Mouse (Mus musculus): ENCODE results near the gene Eif2s1. TPM values are rescaled to one million over a fixed set of nuclear protein-coding genes. Genes with fewer than 3 reads are reported as not detected.

Eif2s1 gene
- polyA plus RNA-seq (2012; rRNA removed), result 16.5 and 49.6 TPM in 2 replicates
- 184 and 198 TPM in 2 replicates for polyA plus RNA-seq (2014; fragmentation: Nextera tagmentation; extraction: Ambion mirVana)

- ATAC-seq (ENCODE audit: insufficient read depth), result peak; percentile 99
- no peaks in the 10 kb centered on the region for H3K27me3 ChIP-seq (ENCODE audit: control insufficient read depth, insufficient read depth, low read length)
Measured at GRCm38 (mm10) chr12:78861496-78862253, at the start of gene Eif2s1, which contains the start of gene Atp6v1d. TSS of gene Eif2s1 (plus strand) at chr12:78861819. TSS of gene Atp6v1d (minus strand) at chr12:78861638.

GRCm38 (mm10) chr12:78814437-78814836, 47.2 kb upstream of the Eif2s1 start:
- Histone ChIP-seq H3K27ac (no peak overlapping the region), H3K4me3 (ENCODE audit: insufficient read depth in 1 of 2, low read depth in 2 of 2, low read length in 2 of 2) (no peak overlapping the region), H3K9ac (replicated peaks) (no peak overlapping the region), H3K4me1 (replicated peaks; ENCODE audit: control insufficient read depth in 2 of 2, insufficient read depth in 2 of 2, low read length in 1 of 2) (no peaks in the 10 kb centered on the region), H3K4me2 (ENCODE audit: low read depth) (no peak overlapping the region), H3K27me3 (ENCODE audit: control insufficient read depth, insufficient read depth, low read length) (no peaks in the 10 kb centered on the region), H3K9me3 (ENCODE audit: control insufficient read depth, low read length) (no peaks in the 10 kb centered on the region), H3K36me3 (replicated peaks; ENCODE audit: control insufficient read depth, insufficient read depth, low read depth) (no peaks in the 10 kb centered on the region)
- ATAC-seq (ENCODE audit: insufficient read depth) (no peak), DNase-seq (ENCODE audit: low read depth in 3 of 3, low spot score in 3 of 3) (no peak)
- TF ChIP-seq EP300 (IDR thresholded peaks at IDR 0.05; ENCODE audit: low read depth) (no peak), CTCF (IDR thresholded peaks at IDR 0.05; ENCODE audit: low read depth) (0 out of 2 replicates have a peak, but pooled peaks have one; percentile 20)

More at GRCm38 (mm10) chr12:78861496-78862253, at the start of gene Eif2s1, which contains the start of gene Atp6v1d:
- H3K27ac ChIP-seq, result peak within 1 kb of the TSS; percentile 88
- no peaks in the 10 kb centered on the region for H3K9me3 ChIP-seq (ENCODE audit: control insufficient read depth, low read length)
- DNase-seq (ENCODE audit: low read depth in 3 of 3, low spot score in 3 of 3), result peak; percentile 99
- H3K4me2 ChIP-seq (ENCODE audit: low read depth), result peak within 1 kb of the TSS; percentile 95
- WGBS (ENCODE audit: insufficient replicate concordance), result under 1% methylated on average over 53 of the region's 55 CpGs
- TF ChIP-seq EP300 (IDR thresholded peaks at IDR 0.05; ENCODE audit: low read depth) (0 out of 2 replicates have a peak, but pooled peaks have one; percentile 11), CTCF (IDR thresholded peaks at IDR 0.05; ENCODE audit: low read depth) (peak; percentile 90)
- H3K4me3 ChIP-seq (ENCODE audit: insufficient read depth in 1 of 2, low read depth in 2 of 2, low read length in 2 of 2), result peak within 1 kb of the TSS; percentile 90 to 96
- H3K4me1 ChIP-seq (replicated peaks; ENCODE audit: control insufficient read depth in 2 of 2, insufficient read depth in 2 of 2, low read length in 1 of 2), result peaks cover 12 to 19% of the 10 kb centered on the region in 2 experiments
- H3K36me3 ChIP-seq (replicated peaks; ENCODE audit: control insufficient read depth, insufficient read depth, low read depth), result peaks cover 6% of the 10 kb centered on the region
- peak within 1 kb of the TSS; percentile 96 for H3K9ac ChIP-seq (replicated peaks)

GRCm38 (mm10) chr12:78834496-78834895, 27.1 kb upstream of the Eif2s1 start:
- H3K36me3 ChIP-seq (replicated peaks; ENCODE audit: control insufficient read depth, insufficient read depth, low read depth), result peaks cover 9% of the 10 kb centered on the region
- no peak for TF ChIP-seq CTCF (IDR thresholded peaks at IDR 0.05; ENCODE audit: low read depth)
- no peak for TF ChIP-seq EP300 (IDR thresholded peaks at IDR 0.05; ENCODE audit: low read depth)
- H3K4me2 ChIP-seq (ENCODE audit: low read depth), result no peak overlapping the region
- WGBS (ENCODE audit: insufficient replicate concordance), result 77% methylated on average over 2 of the region's 2 CpGs
- no peaks in the 10 kb centered on the region; a peak in 1 of 4 replicates for H3K4me1 ChIP-seq (replicated peaks; ENCODE audit: control insufficient read depth in 2 of 2, insufficient read depth in 2 of 2, low read length in 1 of 2)
- no peak overlapping the region for H3K4me3 ChIP-seq (ENCODE audit: insufficient read depth in 1 of 2, low read depth in 2 of 2, low read length in 2 of 2)
- H3K27me3 ChIP-seq (ENCODE audit: control insufficient read depth, insufficient read depth, low read length), result no peaks in the 10 kb centered on the region
- DNase-seq (ENCODE audit: low read depth in 3 of 3, low spot score in 3 of 3), result no peak
- no peaks in the 10 kb centered on the region for H3K9me3 ChIP-seq (ENCODE audit: control insufficient read depth, low read length)
- no peak overlapping the region for H3K9ac ChIP-seq (replicated peaks)
- ATAC-seq (ENCODE audit: insufficient read depth), result no peak
- H3K27ac ChIP-seq, result no peak overlapping the region

- Histone ChIP-seq H3K4me3 (ENCODE audit: insufficient read depth in 1 of 2, low read depth in 2 of 2, low read length in 2 of 2) (no peak overlapping the region), H3K27ac (no peak overlapping the region), H3K4me2 (ENCODE audit: low read depth) (no peak overlapping the region), H3K9ac (replicated peaks) (no peak overlapping the region), H3K27me3 (ENCODE audit: control insufficient read depth, insufficient read depth, low read length) (no peaks in the 10 kb centered on the region), H3K36me3 (replicated peaks; ENCODE audit: control insufficient read depth, insufficient read depth, low read depth) (peaks cover 14% of the 10 kb centered on the region), H3K9me3 (ENCODE audit: control insufficient read depth, low read length) (no peaks in the 10 kb centered on the region), H3K4me1 (replicated peaks; ENCODE audit: control insufficient read depth in 2 of 2, insufficient read depth in 2 of 2, low read length in 1 of 2) (no peaks in the 10 kb centered on the region)
- ATAC-seq (ENCODE audit: insufficient read depth) (no peak), DNase-seq (ENCODE audit: low read depth in 3 of 3, low spot score in 3 of 3) (no peak)
- TF ChIP-seq EP300 (IDR thresholded peaks at IDR 0.05; ENCODE audit: low read depth), result no peak
- TF ChIP-seq CTCF (IDR thresholded peaks at IDR 0.05; ENCODE audit: low read depth), result no peak
- 76% methylated on average over 4 of the region's 4 CpGs for WGBS (ENCODE audit: insufficient replicate concordance)
Measured at GRCm38 (mm10) chr12:78839906-78840305, 21.7 kb upstream of the Eif2s1 start.

GRCm38 (mm10) chr12:78842429-78842828, 19.2 kb upstream of the Eif2s1 start:
- no peaks in the 10 kb centered on the region for H3K27me3 ChIP-seq (ENCODE audit: control insufficient read depth, insufficient read depth, low read length)
- no peak overlapping the region for H3K4me2 ChIP-seq (ENCODE audit: low read depth)
- 80% methylated on average over 1 of the region's 1 CpGs for WGBS (ENCODE audit: insufficient replicate concordance)
- TF ChIP-seq EP300 (IDR thresholded peaks at IDR 0.05; ENCODE audit: low read depth) (no peak), CTCF (IDR thresholded peaks at IDR 0.05; ENCODE audit: low read depth) (no peak)
- no peak overlapping the region for H3K9ac ChIP-seq (replicated peaks)
- H3K4me1 ChIP-seq (replicated peaks; ENCODE audit: control insufficient read depth in 2 of 2, insufficient read depth in 2 of 2, low read length in 1 of 2), result no peaks in the 10 kb centered on the region
- ATAC-seq (ENCODE audit: insufficient read depth) (no peak), DNase-seq (ENCODE audit: low read depth in 3 of 3, low spot score in 3 of 3) (no peak)
- H3K27ac ChIP-seq, result no peak overlapping the region
- H3K9me3 ChIP-seq (ENCODE audit: control insufficient read depth, low read length), result no peaks in the 10 kb centered on the region
- no peak overlapping the region for H3K4me3 ChIP-seq (ENCODE audit: insufficient read depth in 1 of 2, low read depth in 2 of 2, low read length in 2 of 2)
- H3K36me3 ChIP-seq (replicated peaks; ENCODE audit: control insufficient read depth, insufficient read depth, low read depth), result peaks cover 17% of the 10 kb centered on the region
